Mouse (Mus musculus): Measurements from ENCODE around the gene BC147527.

- TF ChIP-seq CTCF (IDR thresholded peaks at IDR 0.05; ENCODE audit: low read depth) (no peak), EP300 (IDR thresholded peaks at IDR 0.05; ENCODE audit: low read depth) (no peak)
These were observed 10.6 kb downstream of the BC147527 start for GRCm38 (mm10) chr13:120310749-120311148.
